ENCODE assay signal across 1 mouse cellular context in the genomic region with DNA sequence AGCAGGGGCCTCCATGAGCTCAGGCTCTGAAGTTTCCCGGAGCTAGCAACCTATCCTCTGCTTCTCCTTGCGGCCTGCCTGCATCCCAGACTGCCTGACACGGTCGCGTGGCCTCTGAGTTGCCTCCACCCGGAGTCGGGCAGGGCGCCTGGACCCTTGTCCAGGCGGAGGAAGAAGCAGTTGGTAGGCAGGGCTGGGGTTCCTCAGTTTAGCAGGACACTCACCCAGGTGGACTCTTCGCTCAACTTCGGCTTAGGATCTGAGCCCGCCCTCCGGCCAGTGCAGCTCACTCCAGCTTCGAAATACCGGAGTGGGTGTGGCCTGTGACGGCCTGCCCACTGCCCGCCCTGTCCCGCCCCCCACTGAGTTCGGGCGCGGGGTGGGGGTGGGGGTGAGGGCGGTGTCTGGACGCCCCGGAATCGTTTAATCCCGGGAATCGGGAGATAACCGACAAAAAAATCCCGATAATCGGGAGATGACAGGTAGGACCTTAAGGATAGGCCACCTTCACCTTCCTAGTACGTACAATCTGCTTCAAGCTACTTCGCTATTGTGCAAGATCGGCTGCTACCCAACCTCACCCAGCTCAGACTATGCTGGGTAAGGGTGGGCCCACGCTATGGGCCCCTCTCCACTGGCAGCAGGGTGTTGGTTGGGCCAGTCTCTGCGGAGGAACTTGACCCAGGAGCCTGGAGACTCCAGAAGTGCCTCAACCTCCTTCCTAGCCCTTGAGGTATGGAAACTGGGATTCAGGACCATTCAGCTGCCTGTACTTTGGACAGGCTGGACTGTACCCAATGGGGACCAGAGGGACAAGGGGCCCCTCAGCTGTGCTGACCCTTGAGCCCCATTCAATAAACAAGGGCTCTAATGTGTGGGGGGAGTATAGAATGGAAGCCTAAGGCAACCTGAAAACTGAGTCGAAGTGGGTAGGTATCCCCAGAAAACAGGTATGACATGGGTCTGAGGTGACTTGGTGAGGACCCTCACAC.
TF ChIP-seq lines count a peak whose summit lies in the region.

Gene Tcirg1 (minus strand): TSS at position 339 of the 992 bp plus-strand sequence.

TF ChIP-seq in CH12.LX, 34 proteins besides CTCF, POLR2A, EP300 and RAD21 (continued from another document):
- TF ChIP-seq POLR2AphosphoS2 (IDR thresholded peaks at IDR 0.05; ENCODE audit: low read depth, low read length) (peak; percentile 72; the same call in 1 of the 2 replicates), CHD1 (IDR thresholded peaks at IDR 0.05; ENCODE audit: low read depth, low read length) (no peak; the same call in 1 of the 2 replicates), GABPA (IDR thresholded peaks at IDR 0.05; ENCODE audit: insufficient replicate concordance, low read depth, low read length) (no peak), TCF12 (IDR thresholded peaks at IDR 0.05; ENCODE audit: low read depth, low read length) (peak; percentile 62; the same call in 1 of the 2 replicates), NELFE (IDR thresholded peaks at IDR 0.05; ENCODE audit: low read depth, low read length) (peak; percentile 52; the same call in 1 of the 2 replicates), SMC3 (IDR thresholded peaks at IDR 0.05; ENCODE audit: low read depth, low read length) (no peak), MEF2A (IDR thresholded peaks at IDR 0.05; ENCODE audit: borderline replicate concordance, low read depth, low read length) (peak; percentile 15; the same call in 1 of the 2 replicates), JUN (IDR thresholded peaks at IDR 0.05; ENCODE audit: insufficient read depth, low read depth, low read length) (no peak)
